Mouse (Mus musculus): ENCODE measurements around the gene Npdc1. TPM values are rescaled to one million over a fixed set of nuclear protein-coding genes. Genes with fewer than 3 reads are reported as not detected.

Npdc1 gene
- polyA plus RNA-seq, 1 experiment from 2014 or later = 263 TPM

GRCm38 (mm10) chr2:25422587-25423410 is 23.6 kb downstream of the Npdc1 start, which contains the start of gene Fut7:
Gene Fut7 (plus strand): TSS chr2:25423267.
- DNase-seq (ENCODE audit: low spot score) (no peak), ATAC-seq (no peak)
- H3K27ac ChIP-seq (ENCODE audit: low read depth, low read length) = no peak within 1 kb of the TSS
- H3K9ac ChIP-seq (ENCODE audit: low read length) = no peak within 1 kb of the TSS
- no peak within 1 kb of the TSS for H3K4me3 ChIP-seq (ENCODE audit: low read depth, low read length)
- H3K36me3 ChIP-seq (ENCODE audit: control insufficient read depth, insufficient read depth, low read length) = no peaks in the 10 kb centered on the region
- H3K4me2 ChIP-seq (ENCODE audit: low read length) = no peak within 1 kb of the TSS
- H3K4me1 ChIP-seq (ENCODE audit: control insufficient read depth, insufficient read depth, low read length) = no peaks in the 10 kb centered on the region
- no peaks in the 10 kb centered on the region; the same call in 1 of the 2 replicates for H3K27me3 ChIP-seq (replicated peaks; ENCODE audit: control insufficient read depth, insufficient read depth, low read length)
- 70% methylated on average over 17 of the region's 17 CpGs for WGBS
- no peaks in the 10 kb centered on the region for H3K9me3 ChIP-seq (replicated peaks; ENCODE audit: control insufficient read depth, low read length)

GRCm38 (mm10) chr2:25423626-25424025 is 24.5 kb downstream of the Npdc1 start:
- no peak overlapping the region for H3K4me3 ChIP-seq (ENCODE audit: low read depth, low read length)
- WGBS = 83% methylated on average over 1 of the region's 1 CpGs
- no peak for ATAC-seq

GRCm38 (mm10) chr2:25425481-25425880 is 26.3 kb downstream of the Npdc1 start:
- Histone ChIP-seq H3K27ac (ENCODE audit: low read depth, low read length) (no peak overlapping the region), H3K9me3 (replicated peaks; ENCODE audit: control insufficient read depth, low read length) (no peaks in the 10 kb centered on the region), H3K27me3 (replicated peaks; ENCODE audit: control insufficient read depth, insufficient read depth, low read length) (no peaks in the 10 kb centered on the region; the same call in 1 of the 2 replicates), H3K4me1 (ENCODE audit: control insufficient read depth, insufficient read depth, low read length) (peaks cover 13% of the 10 kb centered on the region), H3K4me2 (ENCODE audit: low read length) (no peak overlapping the region), H3K4me3 (ENCODE audit: low read depth, low read length) (no peak overlapping the region), H3K36me3 (ENCODE audit: control insufficient read depth, insufficient read depth, low read length) (no peaks in the 10 kb centered on the region), H3K9ac (ENCODE audit: low read length) (peak overlapping the region; percentile 35; the same call in 1 of the 2 replicates)
- ATAC-seq = no peak
- peak; percentile 18 for DNase-seq (ENCODE audit: low spot score)
- 53% methylated on average over 27 of the region's 27 CpGs for WGBS

More at GRCm38 (mm10) chr2:25423626-25424025, 24.5 kb downstream of the Npdc1 start:
- Histone ChIP-seq H3K9ac (ENCODE audit: low read length) (no peak overlapping the region), H3K36me3 (ENCODE audit: control insufficient read depth, insufficient read depth, low read length) (no peaks in the 10 kb centered on the region), H3K27ac (ENCODE audit: low read depth, low read length) (no peak overlapping the region), H3K27me3 (replicated peaks; ENCODE audit: control insufficient read depth, insufficient read depth, low read length) (no peaks in the 10 kb centered on the region; the same call in 1 of the 2 replicates), H3K4me1 (ENCODE audit: control insufficient read depth, insufficient read depth, low read length) (no peaks in the 10 kb centered on the region; the same call in 1 of the 2 replicates), H3K4me2 (ENCODE audit: low read length) (no peak overlapping the region), H3K9me3 (replicated peaks; ENCODE audit: control insufficient read depth, low read length) (no peaks in the 10 kb centered on the region)
- DNase-seq (ENCODE audit: low spot score) = no peak

- no peak overlapping the region for H3K27ac ChIP-seq (ENCODE audit: low read depth, low read length)
- no peak overlapping the region for H3K4me3 ChIP-seq (ENCODE audit: low read depth, low read length)
- ATAC-seq (peak; percentile 25; the same call in 1 of the 2 replicates), DNase-seq (ENCODE audit: low spot score) (peak; percentile 86)
- H3K4me1 ChIP-seq (ENCODE audit: control insufficient read depth, insufficient read depth, low read length) = peaks cover 16% of the 10 kb centered on the region
- H3K4me2 ChIP-seq (ENCODE audit: low read length) = no peak overlapping the region
- no peak overlapping the region for H3K9ac ChIP-seq (ENCODE audit: low read length)
- 31% methylated on average over 5 of the region's 5 CpGs for WGBS
- H3K36me3 ChIP-seq (ENCODE audit: control insufficient read depth, insufficient read depth, low read length) = no peaks in the 10 kb centered on the region
- no peaks in the 10 kb centered on the region; the same call in 1 of the 2 replicates for H3K27me3 ChIP-seq (replicated peaks; ENCODE audit: control insufficient read depth, insufficient read depth, low read length)
- no peaks in the 10 kb centered on the region for H3K9me3 ChIP-seq (replicated peaks; ENCODE audit: control insufficient read depth, low read length)
Measured at GRCm38 (mm10) chr2:25426721-25427191, 27.6 kb downstream of the Npdc1 start.

GRCm38 (mm10) chr2:25427256-25427655 is 28.1 kb downstream of the Npdc1 start:
- WGBS = 93% methylated on average over 5 of the region's 5 CpGs
- no peak overlapping the region for H3K27ac ChIP-seq (ENCODE audit: low read depth, low read length)

GRCm38 (mm10) chr2:25428442-25429236 is 29.5 kb downstream of the Npdc1 start, which contains the start of gene Abca2:
Gene Abca2 (plus strand): TSS chr2:25428703.
- under 1% methylated on average over 87 of the region's 89 CpGs for WGBS
- Histone ChIP-seq H3K36me3 (ENCODE audit: control insufficient read depth, insufficient read depth, low read length) (peaks cover 8% of the 10 kb centered on the region; the same call in 1 of the 2 replicates), H3K27me3 (replicated peaks; ENCODE audit: control insufficient read depth, insufficient read depth, low read length) (no peaks in the 10 kb centered on the region), H3K4me3 (ENCODE audit: low read depth, low read length) (peak within 1 kb of the TSS; percentile 82), H3K9ac (ENCODE audit: low read length) (peak within 1 kb of the TSS; percentile 90), H3K27ac (ENCODE audit: low read depth, low read length) (peak within 1 kb of the TSS; percentile 75), H3K9me3 (replicated peaks; ENCODE audit: control insufficient read depth, low read length) (no peaks in the 10 kb centered on the region), H3K4me1 (ENCODE audit: control insufficient read depth, insufficient read depth, low read length) (peaks cover 16% of the 10 kb centered on the region), H3K4me2 (ENCODE audit: low read length) (peak within 1 kb of the TSS; percentile 78)
- peak; percentile 97 for DNase-seq (ENCODE audit: low spot score)
- peak; percentile 95 for ATAC-seq

More at GRCm38 (mm10) chr2:25427256-25427655, 28.1 kb downstream of the Npdc1 start:
- Histone ChIP-seq H3K36me3 (ENCODE audit: control insufficient read depth, insufficient read depth, low read length) (no peaks in the 10 kb centered on the region), H3K4me1 (ENCODE audit: control insufficient read depth, insufficient read depth, low read length) (peaks cover 16% of the 10 kb centered on the region), H3K4me3 (ENCODE audit: low read depth, low read length) (no peak overlapping the region), H3K4me2 (ENCODE audit: low read length) (no peak overlapping the region), H3K9me3 (replicated peaks; ENCODE audit: control insufficient read depth, low read length) (no peaks in the 10 kb centered on the region), H3K9ac (ENCODE audit: low read length) (no peak overlapping the region), H3K27me3 (replicated peaks; ENCODE audit: control insufficient read depth, insufficient read depth, low read length) (no peaks in the 10 kb centered on the region; the same call in 1 of the 2 replicates)
- DNase-seq (ENCODE audit: low spot score) = no peak
- ATAC-seq = no peak

GRCm38 (mm10) chr2:25429435-25430180 is 30.5 kb downstream of the Npdc1 start:
- Histone ChIP-seq H3K4me3 (ENCODE audit: low read depth, low read length) (peak overlapping the region; percentile 82), H3K27ac (ENCODE audit: low read depth, low read length) (no peak overlapping the region)
- no peak for DNase-seq (ENCODE audit: low spot score)

More at GRCm38 (mm10) chr2:25429435-25430180, 30.5 kb downstream of the Npdc1 start:
- peak overlapping the region; percentile 90 for H3K9ac ChIP-seq (ENCODE audit: low read length)
- H3K27me3 ChIP-seq (replicated peaks; ENCODE audit: control insufficient read depth, insufficient read depth, low read length) = no peaks in the 10 kb centered on the region
- peaks cover 16% of the 10 kb centered on the region; the same call in 1 of the 2 replicates for H3K36me3 ChIP-seq (ENCODE audit: control insufficient read depth, insufficient read depth, low read length)
- ATAC-seq = no peak
- H3K4me2 ChIP-seq (ENCODE audit: low read length) = peak overlapping the region; percentile 78
- no peaks in the 10 kb centered on the region for H3K9me3 ChIP-seq (replicated peaks; ENCODE audit: control insufficient read depth, low read length)
- 61% methylated on average over 5 of the region's 5 CpGs for WGBS
- peaks cover 16% of the 10 kb centered on the region for H3K4me1 ChIP-seq (ENCODE audit: control insufficient read depth, insufficient read depth, low read length)
